Mouse (Mus musculus) adrenal gland, postnatal 0 days (tissue): Measurements from ENCODE around the gene Ptprb. TPM values are rescaled to one million over a fixed set of nuclear protein-coding genes. Genes with fewer than 3 reads are reported as not detected.

Experiments used
- polyA plus RNA-seq: library from polyadenylated mRNA; unstranded; fragments of >200 nt; fragmentation: Nextera tagmentation; extraction: Ambion mirVana; gene quantifications from 2 replicates; pipeline ENCODE4 v1.2.1, GENCODE M21; 2015

Ptprb gene
- 2.3 and 4.3 TPM in 2 replicates for polyA plus RNA-seq

GRCm38 (mm10) chr10:116275280-116275679, at the start of gene Ptprb:
TSS of gene Ptprb (plus strand) at chr10:116275523.

Other genes with a start within 250 kb of the Ptprb start
- gene 4933416C03Rik, start 161.6 kb upstream of the Ptprb start, polyA plus RNA-seq = not detected in 2 replicates
- 3.2 and 9.5 TPM in 2 replicates for gene Kcnmb4, start 198.4 kb downstream of the Ptprb start, polyA plus RNA-seq